Mouse (Mus musculus) erythroblast, embryonic 14.5 days (primary cell): ENCODE results near the gene Lins1.

Experiments used
- GATA1 ChIP-seq: IDR thresholded peaks from 2 replicates; pipeline ENCODE4 v1.6.1; 2012; ENCODE audit warnings: low read length, inconsistent platforms, mixed read lengths
- TAL1 ChIP-seq: IDR thresholded peaks from 3 replicates; pipeline ENCODE4 v1.6.1; 2012; ENCODE audit warnings: low read length, inconsistent platforms, mixed read lengths

DNA sequence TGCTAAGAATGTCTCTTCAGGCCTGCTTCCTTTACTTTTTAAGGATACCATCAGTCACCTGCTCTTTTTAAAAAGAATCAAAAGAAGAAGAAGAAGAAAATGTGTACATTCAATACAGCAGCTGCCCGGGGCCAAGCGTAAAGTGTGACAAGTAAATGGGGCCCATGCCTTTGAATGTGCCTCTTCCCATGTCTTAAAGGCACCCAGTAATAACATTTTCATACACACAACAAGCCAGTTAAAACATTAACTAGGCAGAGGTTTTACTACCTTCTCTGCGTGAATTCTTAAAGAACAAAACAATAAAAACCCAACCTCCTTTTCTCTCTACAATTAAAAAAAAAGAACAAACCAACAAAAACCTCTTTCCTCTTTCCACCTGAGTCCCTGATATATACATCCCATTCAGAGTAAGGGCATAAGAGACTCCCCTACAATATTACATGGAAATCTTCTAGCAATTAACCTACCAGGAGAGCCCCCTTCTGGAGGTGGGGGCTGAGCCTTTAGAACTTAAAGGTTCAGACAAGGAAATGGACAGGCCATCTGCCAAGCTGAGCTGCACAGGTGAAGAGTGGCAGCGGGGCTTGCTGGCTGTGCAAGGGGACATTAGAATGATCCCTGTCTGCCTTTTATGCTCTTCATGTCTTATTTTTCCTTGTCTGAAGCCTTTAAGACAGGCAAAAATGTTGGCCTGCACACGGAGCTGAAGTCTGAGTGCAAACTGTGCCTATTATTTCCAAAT lies 7.4 kb upstream of the Lins1 start:
- TF ChIP-seq TAL1: no peak
- no peak for TF ChIP-seq GATA1
